Mouse (Mus musculus) heart, adult 18-20 months (tissue): ENCODE results near the gene Uts2r. TPM values are rescaled to one million over a fixed set of nuclear protein-coding genes. Genes with fewer than 3 reads are reported as not detected.

Source experiments
- DNase-seq, 2 experiments: peaks; one replicate each; pipeline ENCODE4 v3.0.0; 2021 to 2022; ENCODE audit warnings: mixed read lengths in 1 of 2
- total RNA-seq, 2 experiments: library from RNA; stranded (reverse); gene quantifications; 2 replicates each; pipeline ENCODE4 v1.2.3; 2021

Uts2r gene
- total RNA-seq, 2 experiments from 2014 or later, result 0.30 TPM; not detected in 1

DNA sequence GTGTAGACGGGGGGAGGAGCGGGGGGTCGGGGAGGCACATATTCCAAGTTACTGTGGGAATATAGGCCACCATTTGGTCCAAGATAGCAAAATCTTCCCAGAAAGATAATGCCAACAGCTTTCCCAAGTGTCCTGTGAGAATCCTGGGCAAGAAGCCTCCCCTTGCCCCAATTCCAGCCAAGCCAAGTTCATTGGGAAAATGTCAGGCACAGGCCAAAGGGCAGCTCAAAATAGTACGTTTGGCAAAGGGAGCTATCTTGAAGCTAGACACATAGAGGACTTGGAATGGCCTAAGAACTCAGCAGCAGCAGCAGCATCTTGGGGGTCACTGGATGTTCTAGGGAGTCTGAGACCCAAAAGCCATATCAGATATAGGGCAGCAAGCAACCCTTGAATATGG is 3.7 kb downstream of the Uts2r start:
- DNase-seq, result no peak

GRCm38 (mm10) chr11:121173203-121173602 is 13.1 kb downstream of the Uts2r start:
- no peak for DNase-seq

DNA sequence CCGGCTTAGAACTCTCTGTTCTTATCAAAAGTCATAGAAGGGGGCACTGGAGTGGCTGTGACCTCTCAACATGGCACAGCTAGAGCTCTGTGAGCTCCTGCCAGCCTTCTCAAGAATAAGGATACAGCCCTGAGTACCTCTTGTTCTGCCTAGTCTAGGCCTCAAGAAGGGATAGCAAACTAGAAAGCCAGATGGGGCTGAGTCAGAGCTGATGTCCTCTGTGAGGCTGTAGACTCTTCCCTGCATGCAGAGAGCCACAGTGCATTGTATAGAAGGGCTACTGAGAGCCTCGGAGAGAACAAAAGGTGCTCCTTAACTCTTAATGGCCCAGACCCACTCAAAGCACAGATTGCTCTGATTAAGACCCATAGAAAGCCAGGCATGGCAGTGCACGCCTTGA is 14.2 kb downstream of the Uts2r start:
- DNase-seq, result no peak

- DNase-seq, result peak; percentile 37 to 66
Measured at GRCm38 (mm10) chr11:121176285-121177270, 16.5 kb downstream of the Uts2r start.

DNA sequence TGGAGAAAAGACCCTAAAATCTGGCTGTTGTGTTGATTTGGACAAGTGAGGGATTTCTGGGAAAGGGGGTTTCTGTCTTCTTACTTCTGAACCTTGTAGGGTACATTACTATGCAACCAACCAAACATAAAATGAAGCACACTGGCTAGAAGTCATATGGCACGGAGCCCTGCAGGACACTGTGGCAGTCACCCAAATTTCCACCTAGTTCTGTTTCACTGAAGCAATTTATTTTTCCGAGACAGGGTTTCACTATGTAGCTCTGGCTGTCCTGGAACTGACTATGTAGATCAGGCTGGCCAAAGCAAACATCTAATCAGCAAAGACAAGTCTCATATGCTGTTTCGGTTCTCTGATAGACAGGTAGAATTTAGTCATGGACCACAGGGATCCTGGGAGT is 29.6 kb downstream of the Uts2r start:
- DNase-seq, result peak; percentile 57 to 75

DNA sequence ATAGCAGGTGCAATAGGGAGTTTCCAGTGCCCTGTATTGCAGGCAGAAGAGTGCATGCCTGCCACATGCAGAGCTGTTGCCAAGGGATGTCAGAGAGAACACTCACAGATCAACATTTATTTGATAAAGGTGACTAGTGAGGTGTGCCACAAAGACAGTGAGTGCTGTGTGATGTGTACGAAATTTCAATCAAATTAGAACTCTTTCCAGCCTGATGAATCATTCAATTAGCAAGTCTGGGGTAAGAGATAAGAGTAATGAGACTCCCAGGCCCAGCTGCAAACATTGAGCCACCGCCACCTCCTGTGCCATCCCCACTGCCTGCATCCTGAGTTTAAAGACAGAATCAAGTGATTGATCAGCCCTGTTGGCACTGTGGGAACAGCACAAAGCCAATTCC is 32.7 kb downstream of the Uts2r start:
- DNase-seq, result no peak

DNA sequence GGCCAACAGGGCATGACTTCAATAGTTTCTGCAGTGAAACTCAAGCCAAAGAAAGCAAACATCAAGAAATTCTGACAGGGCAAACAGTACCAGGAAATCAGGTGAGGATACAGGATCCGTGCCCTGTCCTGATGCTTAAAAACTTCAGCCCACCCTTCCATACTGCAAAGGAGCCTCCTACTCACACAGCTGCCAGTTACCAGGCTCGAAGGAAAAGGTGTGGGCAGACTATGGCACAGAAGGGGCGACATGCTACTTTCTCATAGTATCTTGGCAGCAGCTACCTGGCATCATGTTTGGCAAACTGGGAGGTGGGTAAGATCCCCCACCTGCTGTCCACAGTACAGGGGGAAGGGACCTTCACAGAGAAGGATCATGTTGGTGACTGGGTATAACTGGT is 33.3 kb downstream of the Uts2r start:
- DNase-seq, result no peak

DNA sequence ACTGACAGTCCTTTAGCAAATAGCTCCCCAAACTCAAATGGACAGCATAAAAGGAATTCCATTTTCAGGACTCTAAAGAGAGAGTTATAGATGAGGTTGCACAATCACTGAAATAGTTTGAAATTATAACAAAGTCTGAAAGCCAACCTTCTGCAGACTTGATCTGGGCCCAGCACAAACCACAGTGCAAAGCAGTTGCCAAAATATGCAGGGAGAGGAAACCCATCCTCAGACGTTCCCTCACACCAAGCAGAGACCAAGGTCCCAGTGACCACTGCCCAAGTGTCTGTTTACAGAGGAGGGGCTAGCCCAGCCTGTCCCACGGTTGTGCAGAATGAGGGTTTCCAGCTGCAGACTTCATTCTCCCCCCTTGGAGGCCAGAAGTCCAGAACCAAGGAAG is 38.6 kb downstream of the Uts2r start:
- no peak for DNase-seq

- DNase-seq, result no peak
Measured at GRCm38 (mm10) chr11:121199851-121200250, 39.8 kb downstream of the Uts2r start.

GRCm38 (mm10) chr11:121200781-121201180 is 40.7 kb downstream of the Uts2r start:
- no peak for DNase-seq

GRCm38 (mm10) chr11:121201436-121202198 is 41.5 kb downstream of the Uts2r start:
- DNase-seq, result peak in 1 of 2 experiments; percentile 37

GRCm38 (mm10) chr11:121203859-121204160 is 43.7 kb downstream of the Uts2r start:
- DNase-seq, result no peak

GRCm38 (mm10) chr11:121204161-121205006 is 44.3 kb downstream of the Uts2r start, which contains the start of the genes Hexdc and Ogfod3:
Gene Hexdc, plus strand, starts transcription at chr11:121204433.
Gene Ogfod3, minus strand, starts transcription at chr11:121204711.
- peak; percentile 95 to 96 for DNase-seq

Other genes with a start within 250 kb of the Uts2r start
- under 1 TPM; 0.65 to 0.77 TPM for gene Ccdc57, start 227.4 kb upstream of the Uts2r start, total RNA-seq
- under 1 TPM; 0.77 to 0.87 TPM for gene Slc16a3, start 211.8 kb upstream of the Uts2r start, total RNA-seq
- gene Csnk1d, start 168.9 kb upstream of the Uts2r start, total RNA-seq, result 10 to 100 TPM; 49.2 to 55.1 TPM
- 1 to 10 TPM in 1 of 2 experiments, under 1 TPM in 1; 0.35 to 1.1 TPM for gene Cd7, start 120.9 kb upstream of the Uts2r start, total RNA-seq
- gene Sectm1b, start 96.7 kb upstream of the Uts2r start, total RNA-seq, result not detected
- under 1 TPM in 1 of 2 experiments, not detected in 1; 0.26 TPM for gene Sectm1a, start 79.1 kb upstream of the Uts2r start, total RNA-seq
- not detected for gene Tex19.2, start 41.6 kb upstream of the Uts2r start, total RNA-seq
- not detected for gene Tex19.1, start 14.1 kb upstream of the Uts2r start, total RNA-seq
- gene Hexdc, start 44.2 kb downstream of the Uts2r start, total RNA-seq, result 1 to 10 TPM; 7.4 to 8.8 TPM
- gene Ogfod3, start 44.4 kb downstream of the Uts2r start, total RNA-seq, result 10 to 100 TPM; 17.0 to 17.9 TPM
- 10 to 100 TPM; 10.2 to 12.6 TPM for gene Cybc1, start 69.1 kb downstream of the Uts2r start, total RNA-seq
- gene Narf, start 77.0 kb downstream of the Uts2r start, total RNA-seq, result 10 to 100 TPM; 71.4 to 83.6 TPM
- gene Foxk2, start 99.7 kb downstream of the Uts2r start, total RNA-seq, result 10 to 100 TPM; 17.7 to 18.5 TPM
- 10 to 100 TPM; 33.4 to 34.2 TPM for gene Wdr45b, start 194.2 kb downstream of the Uts2r start, total RNA-seq
- gene Rab40b, start 228.0 kb downstream of the Uts2r start, total RNA-seq, result 1 to 10 TPM; 2.0 to 2.1 TPM